Mouse (Mus musculus) Patski (cell line): ENCODE measurements at regions not wholly inside any gene's neighbourhood (a gene's known extent, or its start where the extent isn't known, plus 50 kb on each side); places are given as distances from the start of the nearest gene placed in this dataset.

Experiments used
- ATAC-seq: fragments of 100-300 bp; one replicate; pipeline ENCODE4 v1.8.0; 2021
- CTCF ChIA-PET: fragments of 350-600 bp; sonication (Branson Sonifier 250); formaldehyde crosslinking; loops from one replicate; lab custom pipeline; 2022; ENCODE audit warnings: inconsistent platforms; lab: Charles Lee
- POLR2A ChIA-PET: fragments of 350-600 bp; sonication (Branson Sonifier 250); formaldehyde crosslinking; loops from one replicate; lab custom pipeline; 2022; ENCODE audit warnings: antibody characterized with exemption, inconsistent platforms; lab: Charles Lee
- DNase-seq: peaks from one replicate; pipeline ENCODE4 v3.0.0-alpha.2; 2011; ENCODE audit warnings: low read depth, low spot score
- H3K27me3 ChIP-seq: fragments of 371-371 bp; one replicate; pipeline ENCODE4 v1.5.1; 2021
- CTCF ChIP-seq: fragments of 100-300 bp; IDR thresholded peaks from one replicate; pipeline ENCODE4 v1.5.1; 2021
- in situ Hi-C: fragments of 300-500 bp; cut with MboI; formaldehyde crosslinking; loops from 3 replicates; pipeline ENCODE4 v1.11.1; 2018; ENCODE audit warnings: low pct_unique_long_range_greater_than_20kb, mixed read lengths

GRCm38 (mm10) chr13:59992346-59992745 lies 169.4 kb upstream of the Tut7 start:
- no peaks in the 10 kb centered on the region for H3K27me3 ChIP-seq
- POLR2A ChIA-PET = interaction anchor here (0.6 kb wide), 1 partner anchor 48 kb away, joined by 6 read pairs; no protein-coding TSS in a partner anchor
- no peak for ATAC-seq
- in situ Hi-C loops = no loop called here
- DNase-seq = no peak
- TF ChIP-seq CTCF = no peak
- CTCF ChIA-PET = interaction anchor here (1.1 to 2.6 kb wide), 5 partner anchors 10 to 49 kb away, joined by 3 to 6 read pairs (median 4); no protein-coding TSS in a partner anchor

- DNase-seq (peak; percentile 53), ATAC-seq (peak; percentile 87)
- no peak for TF ChIP-seq CTCF
- CTCF ChIA-PET = interaction anchor here (1.5 to 2.6 kb wide), 3 partner anchors 8 to 52 kb away, joined by 3 to 6 read pairs (median 3); no protein-coding TSS in a partner anchor
- POLR2A ChIA-PET = interaction anchor here (1.0 to 1.9 kb wide), 3 partner anchors 9 to 185 kb away, joined by 3 to 13 read pairs (median 3); partner anchors contain the start of gene Gas1
- in situ Hi-C loops = no loop called here
- H3K27me3 ChIP-seq = no peaks in the 10 kb centered on the region
Measured at GRCm38 (mm10) chr13:59990402-59991280, 167.7 kb upstream of the Tut7 start.

GRCm38 (mm10) chr13:59988393-59988965 lies 165.5 kb upstream of the Tut7 start:
- no peaks in the 10 kb centered on the region for H3K27me3 ChIP-seq
- TF ChIP-seq CTCF = no peak
- DNase-seq (no peak), ATAC-seq (no peak)
- in situ Hi-C loops = no loop called here
- POLR2A ChIA-PET = interaction anchor here (0.8 to 1.3 kb wide), 3 partner anchors 16 to 185 kb away, joined by 3 read pairs; no protein-coding TSS in a partner anchor
- CTCF ChIA-PET = interaction anchor here (1.2 to 1.5 kb wide), 2 partner anchors 16 to 22 kb away, joined by 3 to 4 read pairs; no protein-coding TSS in a partner anchor

GRCm38 (mm10) chr13:59976425-59976824 lies 153.5 kb upstream of the Tut7 start:
- CTCF ChIA-PET = no interaction called here
- POLR2A ChIA-PET = no interaction called here
- no peaks in the 10 kb centered on the region for H3K27me3 ChIP-seq
- ATAC-seq (no peak), DNase-seq (no peak)
- in situ Hi-C loops = no loop called here
- TF ChIP-seq CTCF = no peak

- H3K27me3 ChIP-seq = no peaks in the 10 kb centered on the region
- CTCF ChIA-PET = interaction anchor here (1.3 kb wide), 1 partner anchor 11 kb away, joined by 6 read pairs; no protein-coding TSS in a partner anchor
- TF ChIP-seq CTCF = no peak
- POLR2A ChIA-PET = interaction anchor here (1.0 to 1.3 kb wide), 2 partner anchors 17 to 32 kb away, joined by 3 read pairs; no protein-coding TSS in a partner anchor
- DNase-seq = no peak
- no peak for ATAC-seq
- in situ Hi-C loops = no loop called here
Measured at GRCm38 (mm10) chr13:59972093-59972427, 149.1 kb upstream of the Tut7 start.

GRCm38 (mm10) chr13:59971231-59972092 lies 148.5 kb upstream of the Tut7 start:
- CTCF ChIA-PET = interaction anchor here (1.3 kb wide), 1 partner anchor 11 kb away, joined by 6 read pairs; no protein-coding TSS in a partner anchor
- TF ChIP-seq CTCF = no peak

GRCm38 (mm10) chr13:59970430-59970829 lies 147.5 kb upstream of the Tut7 start:
- ChIA-PET POLR2A (interaction anchor here (0.6 to 1.6 kb wide), 3 partner anchors 98 to 206 kb away, joined by 3 to 7 read pairs (median 5); partner anchors contain the start of gene Gas1), CTCF (interaction anchor here (1.7 kb wide), 1 partner anchor 14 kb away, joined by 4 read pairs; no protein-coding TSS in a partner anchor)
- DNase-seq = no peak
- ATAC-seq = no peak
- H3K27me3 ChIP-seq = no peaks in the 10 kb centered on the region
- no peak for TF ChIP-seq CTCF
- in situ Hi-C loops = no loop called here

More at GRCm38 (mm10) chr13:59971231-59972092, 148.5 kb upstream of the Tut7 start:
- H3K27me3 ChIP-seq = no peaks in the 10 kb centered on the region
- ATAC-seq (no peak), DNase-seq (no peak)
- POLR2A ChIA-PET = interaction anchor here (0.6 to 1.6 kb wide), 4 partner anchors 9 to 205 kb away, joined by 3 to 5 read pairs (median 4); partner anchors contain the start of gene Gas1
- in situ Hi-C loops = no loop called here

- H3K27me3 ChIP-seq = no peaks in the 10 kb centered on the region
- in situ Hi-C loops = no loop called here
- ATAC-seq (peak; percentile 55), DNase-seq (peak; percentile 84)
- ChIA-PET POLR2A (interaction anchor here (0.7 to 1.6 kb wide), 3 partner anchors 21 to 207 kb away, joined by 3 to 7 read pairs (median 5); partner anchors contain the start of gene Gas1), CTCF (interaction anchor here (1.0 to 1.7 kb wide), 4 partner anchors 9 to 25 kb away, joined by 3 to 4 read pairs (median 4); no protein-coding TSS in a partner anchor)
- no peak for TF ChIP-seq CTCF
Measured at GRCm38 (mm10) chr13:59969484-59969883, 146.5 kb upstream of the Tut7 start.

GRCm38 (mm10) chr13:59968584-59969240 lies 145.8 kb upstream of the Tut7 start:
- ChIA-PET CTCF (interaction anchor here (1.0 to 1.5 kb wide), 3 partner anchors 10 to 25 kb away, joined by 3 to 4 read pairs (median 3); no protein-coding TSS in a partner anchor), POLR2A (interaction anchor here (0.7 to 1.2 kb wide), 2 partner anchors 20 to 22 kb away, joined by 3 read pairs; no protein-coding TSS in a partner anchor)
- in situ Hi-C loops = no loop called here
- DNase-seq (no peak), ATAC-seq (no peak)
- TF ChIP-seq CTCF = no peak
- no peaks in the 10 kb centered on the region for H3K27me3 ChIP-seq
